Mouse (Mus musculus) kidney, postnatal 14 days (tissue): ENCODE measurements at regions not wholly inside any gene's neighbourhood (a gene's known extent, or its start where the extent isn't known, plus 50 kb on each side); places are given as distances from the start of the nearest gene placed in this dataset.

Experiments
- DNase-seq: peaks from one replicate; pipeline ENCODE4 v3.0.0; 2022; ENCODE audit warnings: mixed read lengths

GRCm38 (mm10) chr3:144011456-144012025 lies 193.5 kb downstream of the Lmo4 start:
- DNase-seq = no peak

DNA sequence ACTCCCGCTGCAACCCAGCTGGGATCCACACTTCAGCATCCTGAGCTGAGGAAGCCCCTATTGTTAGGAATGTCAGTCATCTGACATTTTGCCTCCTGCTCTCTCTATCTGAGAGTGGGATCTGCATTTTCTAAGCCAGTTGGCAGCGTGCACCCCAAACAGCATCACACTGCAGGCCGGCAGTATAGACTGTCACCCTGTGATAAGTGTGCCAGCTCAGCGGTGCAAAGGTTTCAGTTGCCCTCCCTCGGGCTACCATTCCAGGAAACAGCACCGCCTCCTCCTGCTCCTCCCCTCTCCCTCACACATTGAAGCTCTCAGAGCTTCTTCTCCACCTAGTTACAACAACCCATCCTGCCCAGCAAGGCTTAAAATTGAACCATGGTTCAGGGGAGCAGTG lies 194.5 kb downstream of the Lmo4 start:
- peak; percentile 17 for DNase-seq

DNA sequence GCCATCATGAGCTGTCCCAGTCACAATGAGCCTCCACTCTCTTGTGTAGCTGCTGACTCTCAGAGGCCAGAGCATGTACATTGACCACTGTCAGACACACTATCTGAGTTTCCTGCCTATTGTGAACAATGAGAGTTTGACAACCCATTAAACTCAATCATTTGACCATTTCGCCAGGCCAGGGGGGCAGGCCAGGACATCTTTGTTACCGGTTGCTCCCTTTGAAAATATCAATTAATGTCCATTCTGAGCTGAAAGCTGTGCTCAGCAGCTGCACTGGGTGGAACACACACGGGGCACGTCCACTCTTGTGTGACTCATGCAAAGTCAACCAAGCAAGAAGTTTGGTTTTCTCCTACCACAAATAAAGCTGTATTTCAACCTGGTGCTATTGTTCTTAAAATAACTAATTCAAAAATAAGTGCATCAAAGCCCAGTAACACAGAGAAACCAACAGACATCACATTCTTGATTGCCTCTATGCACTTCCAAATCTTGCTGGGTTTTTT lies 197.9 kb downstream of the Lmo4 start:
- no peak for DNase-seq

GRCm38 (mm10) chr3:143997909-143998308 lies 207.1 kb downstream of the Lmo4 start:
- no peak for DNase-seq

DNA sequence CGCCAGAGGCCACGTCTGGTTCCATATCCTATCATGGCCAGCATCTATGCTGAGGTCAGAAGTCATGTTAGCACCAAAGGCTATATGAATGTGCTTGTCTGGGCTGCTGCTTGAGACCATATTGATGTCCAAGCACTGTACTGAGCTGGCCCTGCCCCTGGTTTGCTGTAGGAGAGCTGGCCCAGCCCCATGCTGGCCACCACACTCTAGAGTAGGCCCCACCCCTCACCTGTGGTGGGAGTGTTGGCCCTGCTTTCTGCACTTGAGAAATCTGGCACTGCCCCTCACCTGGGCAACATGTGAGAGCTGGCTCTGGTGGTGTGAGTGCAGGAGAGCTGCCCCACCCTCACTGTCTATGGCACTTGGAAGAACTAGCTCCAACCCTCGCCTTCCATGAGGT lies 210.0 kb downstream of the Lmo4 start:
- DNase-seq = no peak

DNA sequence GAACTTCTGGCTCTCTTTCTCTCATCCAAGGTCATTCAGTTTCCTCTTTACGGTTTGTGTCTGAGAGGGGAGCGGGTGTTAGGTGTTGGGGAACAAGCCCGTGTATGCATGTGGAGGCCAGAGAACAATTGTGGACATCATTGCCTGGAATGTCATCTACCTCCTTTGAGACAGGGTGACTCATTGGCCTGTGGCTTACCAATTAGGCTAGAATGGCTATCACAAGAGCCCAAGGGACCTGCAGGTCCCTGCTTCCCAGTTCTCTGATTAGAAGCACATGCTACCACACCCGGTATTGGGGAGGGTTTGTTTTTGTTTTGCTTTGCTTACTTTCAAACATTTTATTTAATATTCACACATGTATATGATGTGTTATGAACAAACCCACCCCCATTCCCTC lies 216.0 kb downstream of the Lmo4 start:
- DNase-seq = no peak

GRCm38 (mm10) chr3:143988037-143988436 lies 217.0 kb downstream of the Lmo4 start:
- no peak for DNase-seq

GRCm38 (mm10) chr3:143986798-143987197 lies 218.2 kb downstream of the Lmo4 start:
- DNase-seq = no peak

- DNase-seq = no peak
These were observed 218.9 kb downstream of the Lmo4 start for GRCm38 (mm10) chr3:143986200-143986506.

DNA sequence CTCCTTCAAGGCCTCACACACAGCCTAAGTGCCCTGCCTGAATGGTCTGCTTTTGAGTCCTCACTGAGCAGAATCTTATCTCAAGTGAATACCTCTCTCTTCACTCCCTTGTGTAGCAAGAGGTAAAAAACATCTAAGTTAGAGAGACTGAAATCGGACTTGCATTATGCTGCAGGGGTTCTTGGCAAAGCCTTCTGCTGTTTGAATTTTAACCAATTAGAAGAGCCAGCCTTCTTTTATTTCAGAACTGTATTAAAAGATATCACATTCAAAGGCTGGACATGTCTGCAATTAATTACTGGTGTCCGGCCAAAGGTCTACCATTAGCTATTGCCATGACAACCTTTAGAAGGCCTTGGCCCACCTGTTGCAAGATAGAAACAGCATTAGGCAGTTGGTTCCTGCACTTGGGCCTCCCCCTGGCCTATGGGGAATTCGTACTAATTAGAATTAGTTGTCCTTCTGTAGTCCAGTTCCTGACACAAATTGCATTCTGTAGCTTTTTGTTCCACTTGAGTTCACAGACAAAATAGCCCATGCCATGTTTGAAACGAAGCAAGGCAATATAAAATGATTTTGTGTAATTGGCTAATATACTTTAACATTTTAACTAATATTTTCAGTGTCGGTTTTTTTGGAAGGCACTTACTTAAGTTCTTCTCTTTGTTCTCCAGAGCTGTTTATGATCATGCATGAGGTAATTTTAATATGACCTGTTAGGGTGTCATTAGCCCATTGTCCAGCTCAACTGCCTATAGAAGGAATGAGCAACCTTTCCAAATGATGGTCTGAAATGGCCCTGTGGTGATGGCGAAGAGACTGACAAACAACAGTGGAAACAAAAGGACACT lies 219.4 kb downstream of the Lmo4 start:
- no peak for DNase-seq

- no peak for DNase-seq
These were observed 226.3 kb downstream of the Lmo4 start for GRCm38 (mm10) chr3:143978703-143979102.

DNA sequence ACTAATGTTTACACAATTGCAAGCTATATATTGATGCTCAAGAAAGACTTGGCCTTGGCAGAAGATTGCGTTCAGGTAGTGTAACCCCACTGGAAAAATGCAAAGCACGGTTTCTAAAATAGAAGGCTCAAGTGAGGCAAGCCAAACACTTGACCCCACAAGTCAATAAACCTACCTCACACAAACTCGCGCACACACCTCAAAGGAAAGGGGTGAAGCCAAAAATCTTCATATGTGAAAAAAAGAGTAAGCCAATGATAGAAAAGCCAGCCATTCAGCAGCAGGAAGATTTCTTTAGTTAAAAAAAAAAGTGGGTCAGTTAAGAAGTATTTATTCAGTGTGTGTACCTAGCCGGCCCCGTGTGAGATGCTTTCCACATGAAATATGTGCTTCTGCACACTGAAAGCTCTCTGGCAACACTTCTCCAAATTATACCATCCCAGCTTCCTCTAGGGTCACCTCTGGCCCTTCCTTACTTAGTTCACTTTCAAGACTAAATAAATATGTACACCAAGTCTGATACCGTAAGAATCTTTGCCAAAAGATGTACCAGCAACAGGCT lies 227.1 kb downstream of the Lmo4 start:
- DNase-seq = no peak

DNA sequence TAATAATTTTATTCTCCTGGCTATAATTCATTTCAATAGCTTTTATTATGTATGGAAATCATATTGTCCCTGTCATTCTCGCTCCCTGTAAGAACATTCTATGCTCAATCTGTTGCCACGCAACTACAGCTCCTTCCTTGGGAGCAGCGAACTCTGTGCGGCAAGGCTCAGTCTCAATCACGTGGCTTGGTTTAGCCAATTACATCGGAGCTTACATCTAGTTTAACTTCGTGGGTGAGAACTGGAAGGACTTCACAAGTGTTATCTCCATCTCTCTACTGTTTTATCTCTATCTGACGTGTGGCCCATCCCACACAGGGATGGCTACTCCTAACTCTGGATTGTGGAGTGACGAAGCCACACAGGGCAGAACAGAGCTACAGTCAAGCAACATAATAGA lies 231.4 kb downstream of the Lmo4 start:
- no peak for DNase-seq

- DNase-seq = peak; percentile 21
These were observed 232.7 kb downstream of the Lmo4 start for GRCm38 (mm10) chr3:143972351-143972750.

GRCm38 (mm10) chr3:143970771-143971170 lies 234.2 kb downstream of the Lmo4 start:
- DNase-seq = peak; percentile 19

- DNase-seq = no peak
These were observed 249.5 kb downstream of the Lmo4 start for GRCm38 (mm10) chr3:143955508-143955907.

DNA sequence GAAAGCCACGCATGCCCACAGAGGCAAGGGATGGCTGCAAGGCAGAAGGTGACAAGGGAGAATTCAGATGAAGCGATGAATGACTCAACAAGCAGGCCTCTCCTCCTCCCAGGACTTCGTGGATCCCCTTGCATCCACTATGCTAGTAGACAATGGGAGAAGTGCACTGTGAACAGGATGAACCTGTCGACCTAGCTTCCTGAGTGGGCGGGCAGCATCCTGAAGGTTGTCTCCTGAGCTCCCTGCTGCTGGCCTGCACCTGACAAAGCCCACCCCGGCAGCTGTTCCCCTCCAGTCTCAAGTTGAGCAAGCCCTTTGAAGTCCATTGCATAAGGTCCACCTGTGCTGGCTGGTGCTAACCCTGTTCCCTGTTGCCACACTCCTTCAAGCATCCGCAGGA lies 250.2 kb downstream of the Lmo4 start:
- no peak for DNase-seq

DNA sequence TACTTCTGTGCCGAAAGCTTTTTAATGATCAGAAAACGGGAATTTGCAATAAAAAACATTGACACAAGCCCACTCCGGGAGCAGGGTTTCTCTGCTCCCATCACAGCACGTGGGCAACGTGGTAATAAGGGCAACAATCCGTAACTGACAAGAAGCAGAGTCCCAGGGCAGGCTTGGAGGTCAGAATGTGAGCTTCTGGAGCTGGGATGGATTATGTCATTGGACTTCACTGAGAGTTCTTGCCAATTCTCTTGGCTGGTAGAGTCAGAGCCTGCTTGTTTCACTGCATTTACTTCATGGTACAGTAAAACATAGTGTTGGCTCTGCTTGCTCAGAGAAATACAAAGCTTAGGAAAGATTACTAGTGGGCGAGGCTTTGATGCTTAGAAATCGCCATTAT lies 252.7 kb downstream of the Lmo4 start:
- DNase-seq = no peak

- no peak for DNase-seq
These were observed 255.4 kb downstream of the Lmo4 start for GRCm38 (mm10) chr3:143949656-143950055.

DNA sequence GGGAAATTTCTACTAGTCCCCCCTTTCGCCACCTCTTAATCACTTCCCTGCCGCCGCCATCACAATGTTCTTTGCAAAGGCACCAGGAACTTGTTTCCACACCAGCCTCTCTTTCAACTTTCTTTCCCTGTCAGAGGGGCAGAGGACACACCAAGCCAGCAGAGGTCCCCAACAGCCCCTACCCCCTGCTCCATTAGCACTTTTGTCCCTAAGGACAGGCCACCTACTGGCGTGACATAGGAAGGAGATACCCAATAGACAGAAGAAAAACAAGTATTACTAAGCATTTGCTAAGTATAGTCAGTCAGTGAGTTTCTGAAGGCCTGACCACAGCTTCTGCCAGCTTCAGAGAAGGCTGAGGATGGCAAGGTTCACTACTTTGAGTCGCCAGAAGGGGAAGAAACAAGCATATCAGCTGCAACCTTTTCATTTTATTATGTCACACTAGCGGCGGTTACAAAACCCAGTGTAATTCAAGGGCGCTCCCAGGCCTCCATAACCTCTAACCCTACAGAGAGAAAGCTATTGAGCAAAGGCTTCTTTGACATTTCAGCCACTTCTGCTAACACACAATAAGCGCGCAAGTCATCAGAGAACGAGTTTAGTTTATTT lies 255.9 kb downstream of the Lmo4 start:
- no peak for DNase-seq

DNA sequence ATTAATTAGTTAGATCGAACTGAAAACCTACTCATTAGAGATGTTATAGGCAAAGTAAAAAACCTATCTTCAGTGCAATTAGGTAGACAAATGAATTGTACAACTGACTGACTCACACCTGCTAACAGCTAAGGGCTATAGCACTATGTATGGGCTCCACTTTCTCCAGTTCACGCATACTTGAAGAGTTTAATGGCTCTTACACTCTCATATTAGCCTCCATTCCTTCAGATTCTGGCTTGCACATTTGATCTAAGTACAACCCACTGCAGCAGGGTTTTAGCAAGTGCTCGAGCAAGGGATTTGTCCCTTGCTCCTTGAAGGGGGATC lies 257.1 kb downstream of the Lmo4 start:
- no peak for DNase-seq

DNA sequence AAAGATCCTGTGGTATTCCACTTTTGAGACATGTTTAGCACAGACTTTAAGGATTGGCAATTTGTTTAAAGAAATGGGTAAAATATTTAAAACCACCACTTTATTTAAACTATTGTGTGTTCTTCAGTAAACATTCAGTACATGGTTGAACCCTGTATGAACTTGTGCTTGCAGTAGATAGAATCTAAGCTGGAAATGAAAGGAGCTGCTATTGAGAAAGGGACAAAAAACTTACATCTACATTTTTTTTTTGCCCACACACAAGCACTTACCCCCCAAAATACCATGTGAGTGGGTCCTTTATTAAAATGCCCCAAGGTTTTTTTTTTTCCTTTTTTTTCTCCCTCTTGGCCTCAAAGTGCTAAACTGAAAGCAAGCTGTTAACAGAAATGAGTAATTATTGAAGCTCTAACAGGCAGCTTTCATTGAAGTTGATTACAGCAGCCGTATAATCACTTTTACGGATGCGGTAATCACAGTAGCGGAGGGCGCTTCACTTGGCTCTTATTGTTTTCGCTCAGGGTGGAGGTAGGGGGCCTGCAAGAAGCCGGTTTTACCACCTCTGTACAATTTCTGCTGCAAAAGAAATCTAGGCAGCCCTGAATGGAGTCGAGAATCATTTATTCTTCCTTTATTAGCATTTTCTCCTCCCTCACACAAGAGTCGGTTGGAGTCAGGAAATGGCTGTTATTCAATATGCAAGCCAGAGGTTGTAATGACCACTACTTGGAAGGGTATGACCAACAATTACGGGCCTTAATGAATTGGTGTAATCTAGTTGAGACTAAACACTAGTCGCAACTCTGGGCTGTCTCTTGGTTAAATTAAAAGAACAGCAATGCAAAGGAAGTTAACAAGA lies 257.7 kb downstream of the Lmo4 start:
- no peak for DNase-seq
